Mouse (Mus musculus) stomach, embryonic 16.5 days (tissue): ENCODE data around the gene Gm3776. TPM values are rescaled to one million over a fixed set of nuclear protein-coding genes. Genes with fewer than 3 reads are reported as not detected.
"Not testable (repeated sequence)": the region's sequence is repeated elsewhere in the genome, so short reads cannot be mapped to it uniquely, and the experiment has no call there.

ENCODE experiments used
- ATAC-seq: fragments of 200-750 bp; cut with Nextera tagmentation; 2 replicates; pipeline ENCODE4 v1.8.0; 2017; ENCODE audit warnings: moderate number of reproducible peaks, moderate TSS enrichment; ENCODE audit not compliant: insufficient read depth, low FRiP score
- H3K27ac ChIP-seq: fragments of 300-500 bp; sonication (generic); 2 replicates; pipeline ENCODE4 v1.5.1; 2014; ENCODE audit warnings: low read length
- H3K27me3 ChIP-seq: fragments of 300-500 bp; sonication (generic); 2 replicates; pipeline ENCODE4 v1.6.1; 2014; ENCODE audit warnings: low read length, control low read depth, mixed read lengths; ENCODE audit not compliant: control insufficient read depth, insufficient read depth
- H3K36me3 ChIP-seq: fragments of 300-500 bp; sonication (generic); 2 replicates; pipeline ENCODE4 v1.6.1; 2014; ENCODE audit warnings: low read length; ENCODE audit not compliant: control insufficient read depth, insufficient read depth
- H3K4me1 ChIP-seq: fragments of 300-500 bp; sonication (generic); 2 replicates; pipeline ENCODE4 v1.6.1; 2014; ENCODE audit warnings: low read length, control low read depth, mixed read lengths; ENCODE audit not compliant: control insufficient read depth, insufficient read depth
- H3K4me2 ChIP-seq: fragments of 300-500 bp; sonication (generic); 2 replicates; pipeline ENCODE4 v1.6.1; 2014; ENCODE audit warnings: low read depth, low read length, mixed read lengths
- H3K4me3 ChIP-seq: fragments of 300-500 bp; sonication (generic); replicated peaks from 2 replicates; pipeline ENCODE4 v1.5.1; 2014; ENCODE audit warnings: mild to moderate bottlenecking, low read length
- H3K9ac ChIP-seq: fragments of 300-500 bp; sonication (generic); 2 replicates; pipeline ENCODE4 v1.6.1; 2014; ENCODE audit warnings: low read length
- H3K9me3 ChIP-seq: fragments of 300-500 bp; sonication (generic); replicated peaks from 2 replicates; pipeline ENCODE4 v1.6.1; 2016; ENCODE audit warnings: low read length, control low read depth; ENCODE audit not compliant: control insufficient read depth
- WGBS: fragments of 180-500 bp; shearing (Covaris S2); extraction: QIAGEN DNeasy Blood & Tissue Kit; methylation state at CpG from one replicate; pipeline ENCODE4 v1.1.7; 2014; 5-methylcytosine and 5-hydroxymethylcytosine counted together
- polyA plus RNA-seq: library from polyadenylated mRNA; unstranded; fragments of >200 nt; fragmentation: Nextera tagmentation; extraction: Ambion mirVana; gene quantifications from 2 replicates; pipeline ENCODE4 v1.2.1, GENCODE M21; 2015

Gm3776 gene
- polyA plus RNA-seq, 1 experiment from 2014 or later, result 87.2 TPM

DNA sequence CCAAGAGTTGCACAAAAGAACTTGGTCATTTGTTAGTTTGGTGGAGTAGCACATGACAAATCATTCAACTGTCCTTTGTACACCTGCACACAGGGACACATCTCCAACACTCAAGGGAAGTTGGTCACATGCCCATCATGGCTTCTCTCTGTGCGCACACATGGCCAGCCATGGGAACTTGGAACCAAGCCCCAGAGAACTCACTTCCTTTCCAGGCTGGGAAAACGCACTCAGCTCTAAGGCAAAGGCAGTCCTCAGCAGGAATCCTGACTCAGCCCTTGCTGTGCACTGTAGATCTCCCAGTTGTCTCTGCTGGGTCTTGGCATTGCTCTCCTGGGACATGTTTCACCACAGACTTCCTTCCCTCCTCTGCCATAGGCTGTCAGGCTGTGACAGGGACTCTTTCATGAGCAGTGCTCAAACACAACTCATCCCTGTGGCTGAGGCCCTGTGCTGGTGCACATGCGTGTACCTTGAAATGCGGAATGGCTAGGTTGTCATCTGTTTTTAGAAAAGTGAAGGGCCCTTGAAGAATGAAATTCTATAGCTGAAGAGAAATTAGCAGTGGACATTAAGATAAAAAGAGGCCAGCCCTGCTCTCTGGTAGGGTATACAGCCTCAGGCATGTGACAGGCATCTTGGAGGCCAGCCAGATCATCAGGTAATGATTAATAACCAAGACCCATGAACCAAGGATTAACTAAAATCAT, 25.2 kb downstream of the Gm3776 start:
- H3K4me3 ChIP-seq, H3K4me1 ChIP-seq, H3K36me3 ChIP-seq, H3K4me2 ChIP-seq, H3K9me3 ChIP-seq, H3K9ac ChIP-seq, H3K27me3 ChIP-seq: not testable (repeated sequence)
- H3K27ac ChIP-seq, result peak overlapping the region; percentile 23; the same call in 1 of the 2 replicates
- 63% methylated on average over 4 of the region's 4 CpGs for WGBS
- peak; percentile 94 for ATAC-seq

DNA sequence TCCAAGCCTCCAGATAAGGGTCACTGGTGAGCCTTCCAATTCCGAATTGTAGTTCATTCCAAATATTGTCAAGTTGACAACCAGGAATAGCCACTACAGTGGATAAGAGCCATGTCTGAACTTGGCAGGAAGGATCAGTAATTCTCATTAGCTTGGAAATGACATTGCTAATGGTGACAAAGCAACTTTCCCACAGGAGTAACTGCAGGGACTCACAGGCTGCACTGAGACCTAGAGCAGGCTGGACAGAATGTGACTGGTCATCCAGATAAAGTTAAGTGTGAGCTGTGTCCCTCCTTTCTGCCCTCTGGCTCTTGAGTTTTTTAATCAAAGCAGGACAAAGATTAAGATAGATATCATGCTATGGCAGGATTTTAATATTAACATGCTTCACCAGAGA, 32.1 kb downstream of the Gm3776 start:
- H3K4me2 ChIP-seq, H3K4me1 ChIP-seq, H3K4me3 ChIP-seq, H3K27ac ChIP-seq, H3K9ac ChIP-seq, H3K27me3 ChIP-seq, H3K36me3 ChIP-seq, H3K9me3 ChIP-seq, ATAC-seq: not testable (repeated sequence)
- WGBS, result 70% methylated on average over 1 of the region's 1 CpGs

DNA sequence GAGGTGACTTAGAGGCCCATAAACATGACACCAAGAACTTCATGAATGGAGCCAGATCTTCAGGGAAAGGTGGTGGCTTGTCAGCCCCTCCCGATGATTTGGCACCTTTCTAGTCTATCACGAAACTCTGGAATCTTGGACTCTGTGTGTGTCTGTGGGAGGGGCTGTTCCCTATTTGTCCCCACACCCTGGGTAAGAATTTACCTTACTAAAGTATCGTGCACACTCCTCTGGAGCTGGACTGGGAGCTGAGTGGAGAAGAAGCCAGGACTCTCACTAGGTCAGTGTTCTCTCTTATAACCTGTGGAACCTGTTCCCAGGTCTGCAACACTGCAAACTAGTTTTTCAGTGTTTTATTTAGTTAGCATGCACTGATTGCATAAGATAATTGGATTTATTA, 32.8 kb downstream of the Gm3776 start, which contains the start of gene Gm10639:
TSS of gene Gm10639 (plus strand) at position 201 of the 400 bp plus-strand sequence.
- H3K9ac ChIP-seq, H3K9me3 ChIP-seq, H3K4me2 ChIP-seq, H3K4me1 ChIP-seq, H3K36me3 ChIP-seq, H3K4me3 ChIP-seq, H3K27me3 ChIP-seq, H3K27ac ChIP-seq: not testable (repeated sequence)
- 60% methylated on average over 3 of the region's 3 CpGs for WGBS
- peak; percentile 88; the same call in 1 of the 2 replicates for ATAC-seq

- H3K9ac ChIP-seq, H3K27ac ChIP-seq, H3K27me3 ChIP-seq, ATAC-seq, H3K9me3 ChIP-seq, H3K4me2 ChIP-seq, H3K36me3 ChIP-seq, H3K4me3 ChIP-seq, H3K4me1 ChIP-seq: not testable (repeated sequence)
- WGBS, result 77% methylated on average over 7 of the region's 8 CpGs
These were observed 35.5 kb downstream of the Gm3776 start for GRCm38 (mm10) chr9:78292462-78292861.

GRCm38 (mm10) chr9:78293683-78294082, 36.8 kb downstream of the Gm3776 start:
- 67% methylated on average over 1 of the region's 1 CpGs for WGBS
- not testable (repeated sequence) for ATAC-seq

GRCm38 (mm10) chr9:78294781-78295180, 37.9 kb downstream of the Gm3776 start:
- not testable (repeated sequence) for H3K27ac ChIP-seq, H3K36me3 ChIP-seq, H3K9me3 ChIP-seq, H3K9ac ChIP-seq, H3K4me1 ChIP-seq, H3K4me2 ChIP-seq, ATAC-seq, H3K4me3 ChIP-seq, H3K27me3 ChIP-seq
- 84% methylated on average over 4 of the region's 7 CpGs for WGBS

More at GRCm38 (mm10) chr9:78293683-78294082, 36.8 kb downstream of the Gm3776 start:
- H3K27ac ChIP-seq, H3K27me3 ChIP-seq, H3K9me3 ChIP-seq, H3K4me1 ChIP-seq, H3K4me2 ChIP-seq, H3K36me3 ChIP-seq, H3K4me3 ChIP-seq, H3K9ac ChIP-seq: not testable (repeated sequence)

DNA sequence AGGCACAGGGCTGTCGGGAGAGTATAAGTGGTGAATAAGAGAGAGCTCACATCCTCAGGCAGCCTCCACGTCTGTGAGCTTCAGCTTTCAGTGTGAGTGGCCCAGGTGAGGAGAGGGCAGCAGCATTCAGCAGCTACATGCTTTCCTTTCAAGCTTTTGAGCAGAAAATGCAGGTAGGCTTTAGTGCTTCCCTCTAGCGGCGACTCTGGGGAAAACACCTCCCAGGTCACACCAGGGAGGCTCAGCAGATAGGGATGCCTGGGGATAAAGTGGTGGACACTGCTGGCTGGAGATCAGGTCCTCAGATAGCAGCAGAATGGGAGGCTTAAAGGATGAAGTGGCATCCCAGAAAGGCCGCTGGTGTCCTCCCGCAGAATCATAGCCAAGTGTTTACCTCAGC, 39.2 kb downstream of the Gm3776 start:
- not testable (repeated sequence) for H3K9ac ChIP-seq, H3K4me2 ChIP-seq, H3K36me3 ChIP-seq, H3K27me3 ChIP-seq, H3K9me3 ChIP-seq, ATAC-seq, H3K4me3 ChIP-seq, H3K27ac ChIP-seq, H3K4me1 ChIP-seq
- WGBS, result 15% methylated on average over 6 of the region's 6 CpGs

DNA sequence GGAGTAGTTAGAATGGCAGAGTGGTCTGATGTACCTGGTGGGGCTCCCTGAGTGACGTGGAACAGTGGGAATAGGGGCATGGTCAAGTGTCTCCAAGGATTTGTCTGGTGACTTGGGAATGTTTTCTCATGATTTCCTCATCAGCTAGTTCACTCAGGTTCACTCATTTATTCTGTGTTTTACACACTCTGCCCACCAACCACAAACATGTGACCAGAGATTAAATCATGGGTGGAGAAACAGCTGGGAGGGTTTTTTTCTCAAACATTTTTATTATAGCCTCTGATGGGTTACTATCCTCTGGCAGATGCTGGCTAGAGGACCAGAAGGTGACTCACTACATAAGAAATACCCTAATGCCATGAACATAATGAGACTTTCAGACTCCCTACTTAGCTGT, 41.3 kb downstream of the Gm3776 start:
- no peaks in the 10 kb centered on the region for H3K9me3 ChIP-seq
- H3K36me3 ChIP-seq, result no peaks in the 10 kb centered on the region
- no peak overlapping the region for H3K4me3 ChIP-seq
- no peak for ATAC-seq
- 81% methylated on average over 1 of the region's 1 CpGs for WGBS
- no peak overlapping the region for H3K9ac ChIP-seq
- no peaks in the 10 kb centered on the region for H3K27me3 ChIP-seq
- no peak overlapping the region for H3K4me2 ChIP-seq
- H3K4me1 ChIP-seq, result no peaks in the 10 kb centered on the region
- H3K27ac ChIP-seq, result no peak overlapping the region

GRCm38 (mm10) chr9:78299143-78299542, 42.2 kb downstream of the Gm3776 start:
- H3K9ac ChIP-seq, H3K36me3 ChIP-seq, H3K4me1 ChIP-seq, H3K4me2 ChIP-seq, H3K27me3 ChIP-seq, H3K27ac ChIP-seq, H3K4me3 ChIP-seq, H3K9me3 ChIP-seq: not testable (repeated sequence)
- 62% methylated on average over 1 of the region's 1 CpGs for WGBS
- ATAC-seq, result peak; percentile 58; the same call in 1 of the 2 replicates
